Mouse (Mus musculus) kidney, adult 18-20 months (tissue): ENCODE results near the gene Cd36.

Experiments used
- DNase-seq: peaks from one replicate; pipeline ENCODE4 v3.0.0; 2021

Gene Cd36

GRCm38 (mm10) chr5:17857262-17857661, 31.3 kb downstream of the Cd36 start:
- no peak for DNase-seq

GRCm38 (mm10) chr5:17854127-17854923, 34.3 kb downstream of the Cd36 start:
- no peak for DNase-seq

GRCm38 (mm10) chr5:17850582-17850981, 38.0 kb downstream of the Cd36 start:
- DNase-seq: no peak

- DNase-seq: no peak
Measured at GRCm38 (mm10) chr5:17849582-17849981, 39.0 kb downstream of the Cd36 start.

GRCm38 (mm10) chr5:17848733-17849132, 39.9 kb downstream of the Cd36 start:
- DNase-seq: no peak

- DNase-seq: no peak
Measured at GRCm38 (mm10) chr5:17848267-17848666, 40.3 kb downstream of the Cd36 start.

GRCm38 (mm10) chr5:17843921-17844320, 44.7 kb downstream of the Cd36 start:
- no peak for DNase-seq

GRCm38 (mm10) chr5:17843316-17843715, 45.3 kb downstream of the Cd36 start:
- DNase-seq: no peak

- DNase-seq: no peak
Measured at GRCm38 (mm10) chr5:17842111-17842729, 46.4 kb downstream of the Cd36 start.

- no peak for DNase-seq
Measured at GRCm38 (mm10) chr5:17839549-17839948, 49.1 kb downstream of the Cd36 start.

- DNase-seq: no peak
Measured at GRCm38 (mm10) chr5:17836408-17836807, 52.2 kb downstream of the Cd36 start.

- DNase-seq: no peak
Measured at GRCm38 (mm10) chr5:17835302-17836097, 53.1 kb downstream of the Cd36 start.

GRCm38 (mm10) chr5:17833797-17834196, 54.8 kb downstream of the Cd36 start:
- DNase-seq: no peak

- no peak for DNase-seq
Measured at GRCm38 (mm10) chr5:17830536-17830935, 58.1 kb downstream of the Cd36 start.

GRCm38 (mm10) chr5:17828713-17829544, 59.7 kb downstream of the Cd36 start:
- DNase-seq: no peak

- no peak for DNase-seq
Measured at GRCm38 (mm10) chr5:17821395-17821794, 67.2 kb downstream of the Cd36 start.

GRCm38 (mm10) chr5:17820239-17820999, 68.2 kb downstream of the Cd36 start:
- no peak for DNase-seq

GRCm38 (mm10) chr5:17816170-17816569, 72.4 kb downstream of the Cd36 start:
- no peak for DNase-seq

- DNase-seq: no peak
Measured at GRCm38 (mm10) chr5:17810336-17810735, 78.3 kb downstream of the Cd36 start.

GRCm38 (mm10) chr5:17806774-17807377, 81.7 kb downstream of the Cd36 start:
- no peak for DNase-seq

GRCm38 (mm10) chr5:17776571-17776970, 112.0 kb downstream of the Cd36 start:
- no peak for DNase-seq

GRCm38 (mm10) chr5:17770328-17770727, 118.3 kb downstream of the Cd36 start:
- DNase-seq: no peak
